Mouse (Mus musculus): ENCODE results near the gene St8sia2.
"Not testable (repeated sequence)": the region's sequence is repeated elsewhere in the genome, so short reads cannot be mapped to it uniquely, and the experiment has no call there.

Gene St8sia2

DNA sequence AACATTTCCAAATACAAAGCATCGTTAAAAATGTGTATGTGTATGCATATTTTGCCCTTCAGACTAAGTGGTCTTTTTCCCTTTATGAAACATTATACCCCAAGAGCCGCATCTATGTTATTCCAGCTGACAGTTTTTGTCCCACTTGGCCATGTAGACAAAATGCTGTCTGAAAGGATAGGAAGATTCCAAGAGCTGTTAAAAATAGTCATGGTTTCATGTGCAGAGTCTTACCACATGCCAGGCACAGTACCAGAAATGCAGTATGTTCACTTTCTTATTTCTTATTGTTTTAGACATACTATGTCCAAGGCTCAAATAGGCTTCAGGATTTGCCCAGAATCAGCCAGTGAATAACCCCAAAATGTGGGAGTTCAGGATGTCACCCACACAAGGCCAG is 24.1 kb downstream of the St8sia2 start:
- no peak for DNase-seq (ENCODE audit: low read depth)

DNA sequence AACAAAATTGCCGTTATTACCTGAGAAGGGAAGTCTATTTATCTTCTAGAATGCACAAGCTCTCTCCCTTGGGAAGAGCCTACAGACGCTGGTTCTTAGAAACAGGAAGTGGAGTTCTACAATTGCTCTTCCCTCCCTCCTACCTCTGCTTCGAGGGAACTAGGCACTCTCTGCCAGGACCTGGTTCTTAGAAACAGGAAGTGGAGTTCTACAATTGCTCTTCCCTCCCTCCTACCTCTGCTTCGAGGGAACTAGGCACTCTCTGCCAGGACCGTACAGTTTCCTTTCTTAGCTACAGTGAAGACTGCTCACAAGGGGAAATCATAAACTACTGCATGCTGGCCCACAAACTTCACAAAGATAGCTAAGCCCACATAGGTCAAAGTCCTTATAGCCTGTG is 41.3 kb downstream of the St8sia2 start:
- DNase-seq (ENCODE audit: low read depth): not testable (repeated sequence)

DNA sequence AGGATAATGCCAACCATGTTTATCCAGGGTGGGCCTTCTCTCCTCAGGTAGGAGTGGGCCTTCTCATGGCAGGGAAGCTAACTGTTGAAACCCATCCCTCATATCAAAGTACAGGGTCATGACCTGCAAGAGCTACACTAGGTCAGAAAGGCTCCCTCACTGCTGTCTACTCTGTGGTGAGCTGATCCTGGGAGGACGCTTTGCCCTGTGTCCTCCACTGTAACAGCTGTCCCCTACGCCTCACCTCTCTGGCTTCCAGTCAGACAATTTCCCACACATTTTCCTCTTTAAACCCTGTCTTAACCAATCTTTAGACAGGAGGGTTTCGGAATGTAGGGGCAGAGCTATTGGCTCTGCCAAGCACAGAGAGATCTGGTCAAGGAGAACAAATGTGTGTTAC is 48.3 kb downstream of the St8sia2 start:
- no peak for DNase-seq (ENCODE audit: low read depth)

DNA sequence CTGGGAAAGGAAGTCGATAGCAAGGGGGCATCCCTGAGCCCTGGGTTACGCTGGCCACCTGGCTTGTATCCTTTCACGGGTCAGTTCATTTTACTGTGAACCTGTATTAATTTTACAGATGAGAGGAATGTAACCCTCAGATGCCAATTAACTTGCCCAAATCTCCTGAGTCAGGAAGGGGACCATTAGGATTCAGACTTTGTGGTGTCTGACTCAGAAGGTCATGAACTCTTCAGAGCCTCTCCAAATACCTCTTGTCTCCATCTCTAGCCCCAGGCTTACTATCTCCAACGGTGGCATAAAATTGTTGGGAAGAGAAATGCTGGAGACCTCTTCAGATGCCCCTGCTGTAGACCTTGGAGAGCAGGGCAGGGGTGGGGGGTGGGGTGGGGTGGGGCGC is 51.1 kb downstream of the St8sia2 start:
- no peak for DNase-seq (ENCODE audit: low read depth)

DNA sequence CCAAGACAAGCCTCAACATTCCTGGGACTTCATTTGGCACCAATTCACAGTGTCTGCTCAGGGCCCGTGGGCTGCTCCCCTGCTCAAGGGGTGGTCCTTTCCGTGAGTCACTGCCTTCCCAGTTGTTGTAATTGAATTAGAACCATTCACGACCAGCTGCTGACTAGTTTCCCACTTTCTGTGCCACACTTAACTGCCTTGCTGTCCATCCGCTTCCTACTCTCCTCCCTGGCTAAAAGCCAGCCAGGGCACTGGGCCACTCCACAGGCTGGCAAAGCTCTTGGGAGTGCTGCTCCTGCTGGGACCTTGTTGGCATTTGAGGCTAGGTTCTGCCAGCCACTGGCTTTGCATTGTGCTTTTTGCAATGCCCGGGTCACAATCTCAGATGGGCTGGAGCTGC is 59.0 kb downstream of the St8sia2 start:
- DNase-seq (ENCODE audit: low read depth): no peak

DNA sequence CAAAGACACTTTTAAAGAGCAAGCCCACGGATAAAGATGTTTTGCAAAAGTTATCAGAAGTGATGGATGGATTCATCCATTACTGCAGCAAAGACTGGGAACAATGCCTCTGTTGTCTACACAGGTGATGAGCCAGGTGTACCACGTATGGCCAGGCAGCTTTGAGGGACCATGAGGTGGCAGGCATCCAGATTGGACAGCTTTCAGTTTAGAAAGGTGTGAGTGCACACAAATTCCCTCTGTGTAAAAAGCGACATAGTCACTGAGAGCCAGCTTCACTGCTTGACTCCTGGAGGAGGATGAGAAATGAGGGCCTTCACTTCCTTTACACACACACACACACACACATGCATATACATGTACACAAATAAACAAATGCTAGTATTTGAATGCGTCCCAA is 60.4 kb downstream of the St8sia2 start:
- DNase-seq (ENCODE audit: low read depth): no peak

DNA sequence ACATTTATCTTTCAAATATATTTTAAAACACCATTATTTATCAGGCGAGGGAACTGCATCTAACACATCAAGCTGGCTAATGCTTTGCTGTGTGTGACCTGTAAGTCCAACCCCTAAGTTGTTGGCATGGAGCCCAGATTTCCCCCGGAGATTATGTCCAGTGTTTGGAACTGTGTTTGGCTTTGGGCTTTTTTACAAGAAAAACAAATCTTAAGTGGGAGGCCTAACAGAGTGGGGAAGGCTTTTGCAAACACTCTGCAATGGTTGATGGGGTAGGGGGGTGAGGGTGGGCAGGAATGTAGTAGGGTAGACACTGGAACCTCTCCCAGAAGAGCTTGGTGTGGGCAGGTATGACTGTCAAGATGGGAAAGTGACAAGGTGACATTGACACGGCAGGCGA is 71.8 kb downstream of the St8sia2 start:
- peak; percentile 14 for DNase-seq (ENCODE audit: low read depth)

DNA sequence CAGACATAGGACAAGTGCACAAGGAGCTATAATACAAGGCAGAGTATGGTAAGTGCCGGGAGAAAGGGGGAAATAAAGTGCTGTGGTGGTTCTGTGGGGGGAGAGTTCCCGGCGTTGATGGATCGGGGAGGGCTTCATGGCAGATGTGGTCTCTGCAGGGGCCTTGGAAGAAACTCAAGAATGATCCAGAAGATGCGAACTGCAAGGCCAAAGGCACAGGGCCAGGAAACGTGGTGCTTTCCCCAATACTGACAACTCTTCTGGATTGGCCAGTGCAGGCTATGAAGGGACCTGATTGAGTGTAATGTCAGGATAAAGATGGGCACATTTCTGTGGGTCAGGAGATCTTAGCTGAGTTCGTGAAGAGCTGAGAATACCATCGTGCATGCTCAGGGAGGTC is 74.3 kb downstream of the St8sia2 start:
- DNase-seq (ENCODE audit: low read depth): no peak

DNA sequence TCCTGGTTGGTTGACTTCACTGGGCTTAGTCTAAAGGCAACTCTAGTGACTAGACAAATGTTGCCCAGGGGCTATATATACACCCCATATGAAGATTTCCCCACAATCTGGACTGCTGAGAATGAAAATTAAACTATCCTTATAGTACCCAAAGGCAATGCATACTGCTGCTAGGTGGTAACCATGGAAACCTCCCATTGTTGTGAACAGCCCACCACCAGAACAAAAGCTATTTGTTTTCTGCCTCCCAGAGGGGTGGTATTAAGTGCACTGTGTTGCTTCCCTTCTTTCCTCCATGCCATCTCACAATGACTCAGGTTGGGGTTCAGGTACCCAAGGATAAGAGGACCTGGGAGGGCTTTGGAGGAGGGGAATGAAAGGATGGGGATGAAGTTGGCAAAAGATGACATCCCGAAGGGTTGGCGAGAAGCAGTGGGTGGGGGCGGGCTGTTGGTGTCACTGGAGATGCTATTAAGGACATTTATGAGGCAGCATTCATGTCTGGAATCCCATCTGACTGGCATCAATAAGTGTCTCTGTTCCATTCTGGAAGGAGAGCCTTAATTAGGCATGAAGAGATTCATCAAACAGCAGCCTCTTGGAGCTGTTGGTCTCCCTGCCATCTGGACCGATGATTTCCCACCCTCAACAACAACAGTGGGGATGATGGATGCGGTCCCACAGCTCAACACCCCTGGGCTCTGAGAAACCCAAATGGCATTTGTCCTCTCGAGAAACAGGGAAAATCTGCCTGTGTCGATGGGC is 75.3 kb downstream of the St8sia2 start:
- no peak for DNase-seq (ENCODE audit: low read depth)

DNA sequence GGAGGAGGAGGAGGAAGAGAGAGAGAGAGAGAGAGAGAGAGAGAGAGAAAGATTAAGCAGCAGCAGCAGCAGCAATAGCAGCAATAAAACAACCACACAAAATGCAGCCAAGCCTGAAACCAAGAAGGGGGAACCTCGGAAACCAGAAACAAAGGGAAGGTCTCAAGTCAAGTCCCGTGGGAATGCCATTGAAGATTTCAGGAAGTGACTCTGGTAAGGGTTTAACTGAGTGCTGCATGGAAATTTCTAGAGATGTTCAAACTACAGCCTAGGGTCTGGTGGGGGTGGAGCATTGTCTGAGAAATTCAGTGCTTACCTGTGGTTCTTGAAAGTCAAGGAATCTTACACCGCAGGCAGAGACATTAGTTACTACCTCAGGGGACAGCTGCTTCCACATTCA is 77.4 kb downstream of the St8sia2 start:
- no peak for DNase-seq (ENCODE audit: low read depth)

DNA sequence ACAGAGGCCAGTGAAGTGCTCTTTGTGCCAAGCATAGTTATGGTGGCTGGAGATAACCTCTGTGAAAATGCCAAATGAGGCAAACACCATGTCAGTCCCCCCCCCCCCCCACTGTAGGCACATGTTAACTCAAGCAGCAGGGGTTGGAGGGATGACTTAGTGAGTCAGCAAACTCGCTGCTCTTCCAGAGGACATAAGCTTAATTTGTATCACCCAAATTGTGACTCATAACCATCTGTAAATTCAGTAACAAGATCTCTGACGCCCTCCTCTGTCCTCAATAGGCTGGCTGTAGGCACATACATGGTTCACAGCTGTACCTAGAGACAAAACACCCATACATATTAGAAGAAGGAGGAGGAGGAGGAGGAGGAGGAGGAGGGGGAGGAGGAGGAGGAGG is 77.8 kb downstream of the St8sia2 start:
- DNase-seq (ENCODE audit: low read depth): no peak

DNA sequence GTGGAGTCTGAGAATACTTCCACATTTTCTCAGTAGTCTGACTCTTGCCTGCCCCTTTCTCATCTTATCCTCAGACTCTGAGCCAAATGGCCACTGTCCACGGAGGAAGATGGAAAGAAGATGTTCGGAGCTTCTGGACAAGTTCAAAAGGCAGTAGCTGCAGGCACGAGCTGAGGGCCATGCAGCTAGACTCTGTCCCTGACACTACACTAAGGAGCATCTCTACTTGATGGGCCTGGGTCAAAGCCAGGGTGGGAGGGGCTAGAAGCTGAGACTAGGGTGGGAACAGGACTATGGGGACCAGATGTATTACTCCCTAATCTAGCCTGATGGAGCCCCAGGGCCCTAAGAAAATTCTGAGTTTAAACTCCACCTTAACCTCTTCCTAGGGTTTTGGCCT is 80.5 kb downstream of the St8sia2 start:
- DNase-seq (ENCODE audit: low read depth): no peak

DNA sequence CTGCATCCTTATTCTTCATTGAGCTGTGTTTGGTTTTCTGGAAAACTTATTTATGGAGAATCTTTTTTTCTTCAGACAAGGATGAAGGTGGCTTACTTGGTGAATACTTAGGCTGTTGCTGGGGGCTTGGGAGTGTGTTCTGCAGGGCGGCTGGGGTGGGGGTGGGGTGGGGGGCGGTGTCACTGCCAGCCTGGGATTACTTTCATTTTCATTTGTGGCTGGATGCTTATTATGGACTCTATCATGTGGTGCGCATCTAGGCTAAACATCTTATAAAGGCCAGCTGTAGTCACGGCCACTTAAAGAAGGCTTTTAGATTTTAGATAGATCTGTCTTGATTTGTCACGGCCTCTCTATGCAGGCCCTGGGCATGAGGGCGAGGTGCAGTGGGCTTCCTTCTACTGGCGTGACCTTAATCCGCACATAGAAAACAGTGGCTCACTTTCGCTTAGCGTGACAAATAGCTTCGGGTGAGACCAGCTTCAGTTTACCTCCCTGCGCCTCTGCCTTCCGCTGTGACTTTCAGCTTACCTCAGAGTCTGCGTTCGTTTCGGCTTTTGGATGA is 92.5 kb downstream of the St8sia2 start:
- no peak for DNase-seq (ENCODE audit: low read depth)

DNA sequence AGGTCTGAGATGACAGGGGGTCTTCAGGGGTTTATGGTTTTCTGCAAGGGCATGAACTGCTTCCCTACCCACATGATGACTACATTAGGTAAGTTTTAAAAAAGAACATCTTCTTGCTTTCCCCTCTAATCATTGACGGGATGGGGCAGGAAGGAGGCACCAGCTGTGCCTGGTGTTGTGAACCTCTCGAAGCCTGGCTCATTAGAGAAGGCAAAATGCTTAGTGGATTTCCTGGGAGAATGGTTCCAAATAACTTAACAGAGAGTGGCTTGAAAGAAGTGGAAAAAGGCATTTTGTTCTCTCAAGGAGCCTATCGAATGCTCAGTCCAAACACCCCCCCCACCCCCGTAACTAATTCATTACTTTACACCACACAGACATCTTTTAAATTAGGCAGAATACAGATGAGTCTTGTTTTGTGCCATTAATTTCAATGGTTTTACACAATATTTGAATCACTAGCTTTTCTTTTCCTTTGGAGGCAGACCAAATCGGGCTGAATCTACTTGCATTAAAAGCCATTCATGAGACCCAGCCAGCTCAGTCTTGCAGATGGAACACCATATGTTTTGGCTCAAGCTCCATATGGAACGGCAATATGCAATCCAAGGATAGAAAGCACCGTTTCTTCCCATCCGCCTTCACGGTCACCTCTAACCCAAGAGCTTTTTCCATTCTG is 95.7 kb downstream of the St8sia2 start:
- no peak for DNase-seq (ENCODE audit: low read depth)

DNA sequence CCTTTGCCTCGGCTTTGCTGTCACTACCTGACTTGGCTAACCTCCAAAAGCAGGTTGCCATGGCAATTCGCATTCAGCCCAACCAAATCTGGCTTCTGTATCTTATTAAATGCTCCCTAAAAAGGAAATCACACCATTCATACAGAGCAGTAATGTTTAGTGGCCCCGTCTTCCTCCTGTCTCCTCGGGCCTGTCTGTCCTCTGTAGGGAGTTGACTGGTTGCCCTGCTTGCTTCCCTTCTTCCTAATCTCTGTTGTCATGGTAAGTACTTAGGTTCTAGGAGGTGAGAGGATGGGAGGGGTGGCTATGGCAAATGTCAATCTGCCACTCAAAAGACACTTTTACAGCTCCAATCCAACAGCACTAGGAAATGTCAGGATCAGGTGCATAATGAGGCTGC is 101.6 kb downstream of the St8sia2 start:
- DNase-seq (ENCODE audit: low read depth): no peak

DNA sequence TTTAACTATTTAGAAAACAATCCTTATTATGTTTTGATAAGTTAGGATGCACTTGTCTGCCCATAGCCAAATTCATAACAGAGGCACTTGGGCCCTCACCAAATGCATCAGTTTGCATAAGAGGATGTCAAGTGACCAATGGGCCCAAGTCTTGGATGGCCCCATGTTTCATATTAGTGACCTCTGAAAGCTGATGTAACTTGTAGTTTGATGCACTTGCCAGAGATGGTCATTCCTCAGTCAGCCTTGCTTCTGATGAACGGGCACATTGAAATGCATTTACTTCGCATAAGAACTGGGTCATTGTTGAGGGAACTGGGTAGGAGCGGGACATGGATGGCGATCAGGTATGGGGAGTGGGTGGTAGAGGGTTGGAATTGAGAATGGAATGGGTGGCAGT is 102.6 kb downstream of the St8sia2 start:
- DNase-seq (ENCODE audit: low read depth): no peak

DNA sequence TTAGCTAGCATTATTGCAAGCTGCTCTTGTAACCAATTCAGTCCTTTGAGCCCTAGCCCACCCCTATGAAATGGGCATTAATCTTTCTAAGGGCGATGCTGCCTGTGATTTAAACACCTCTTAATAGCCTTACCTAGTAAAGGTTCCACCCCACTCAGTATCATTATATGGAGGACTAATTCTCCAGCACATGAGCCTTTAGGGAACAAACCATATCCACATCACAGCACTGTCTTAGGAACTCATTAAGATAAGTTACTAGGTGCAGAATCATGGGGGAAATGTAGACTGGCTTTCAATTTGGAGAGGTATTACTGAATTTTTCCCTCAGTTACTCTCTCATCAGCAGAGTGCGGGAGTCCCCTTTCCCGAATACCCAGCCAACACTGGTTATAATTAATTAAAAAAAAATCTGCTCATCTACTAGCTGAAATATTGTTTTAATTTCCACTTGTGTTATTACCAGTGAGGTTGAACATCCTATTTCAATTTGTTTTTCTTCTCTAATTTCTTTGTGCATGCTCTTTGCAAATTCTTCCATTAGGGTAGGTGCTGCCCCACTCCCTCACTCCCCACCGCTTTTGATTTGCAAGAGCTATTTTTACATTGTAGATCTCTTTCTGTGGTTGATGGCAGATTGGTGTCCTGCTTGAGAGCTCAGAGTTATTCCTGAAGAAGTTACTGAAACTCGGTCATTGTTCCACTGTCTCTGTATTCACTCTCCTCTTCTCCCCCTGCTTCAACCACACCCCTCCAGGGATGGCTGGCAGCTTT is 103.9 kb downstream of the St8sia2 start:
- DNase-seq (ENCODE audit: low read depth): no peak

DNA sequence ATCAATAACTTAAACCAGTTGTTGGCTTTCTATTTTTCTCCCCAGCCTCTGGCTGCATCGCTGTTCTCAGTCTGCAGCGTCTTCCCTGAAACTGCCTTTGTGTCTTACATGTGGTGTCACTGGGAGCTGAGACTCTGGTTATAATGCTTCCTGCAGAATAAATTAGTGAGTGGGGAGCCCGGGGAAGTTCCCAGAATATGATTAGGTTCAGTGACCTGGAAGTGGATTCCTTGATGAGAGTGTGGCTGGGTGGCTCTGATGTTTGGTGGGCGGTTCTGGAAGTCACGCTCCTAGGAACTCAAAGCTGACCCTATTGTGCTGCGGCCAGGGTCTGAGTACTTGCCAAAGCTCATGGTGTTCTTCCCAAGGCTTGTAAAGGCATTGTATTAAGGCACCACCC is 119.0 kb downstream of the St8sia2 start:
- no peak for DNase-seq (ENCODE audit: low read depth)

DNA sequence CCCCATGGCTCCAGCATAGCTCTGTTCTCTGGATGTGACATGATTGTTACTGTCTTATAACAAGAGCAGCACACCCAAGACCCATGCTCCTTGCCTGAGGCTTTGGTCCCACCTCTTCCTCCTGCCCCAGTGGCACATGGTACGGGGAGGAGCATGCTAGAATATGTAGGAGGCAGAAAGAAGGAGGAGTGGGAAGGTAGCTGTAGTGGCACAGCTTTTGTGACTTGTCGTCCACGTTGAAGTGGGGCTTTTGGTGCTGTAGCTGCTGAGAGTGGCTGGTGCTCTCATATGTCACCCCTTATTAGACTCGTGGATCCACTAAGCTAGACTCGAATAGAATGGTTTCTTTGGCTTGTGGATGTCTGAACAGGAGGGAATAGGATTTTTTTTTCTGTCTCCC is 121.7 kb downstream of the St8sia2 start:
- no peak for DNase-seq (ENCODE audit: low read depth)

DNA sequence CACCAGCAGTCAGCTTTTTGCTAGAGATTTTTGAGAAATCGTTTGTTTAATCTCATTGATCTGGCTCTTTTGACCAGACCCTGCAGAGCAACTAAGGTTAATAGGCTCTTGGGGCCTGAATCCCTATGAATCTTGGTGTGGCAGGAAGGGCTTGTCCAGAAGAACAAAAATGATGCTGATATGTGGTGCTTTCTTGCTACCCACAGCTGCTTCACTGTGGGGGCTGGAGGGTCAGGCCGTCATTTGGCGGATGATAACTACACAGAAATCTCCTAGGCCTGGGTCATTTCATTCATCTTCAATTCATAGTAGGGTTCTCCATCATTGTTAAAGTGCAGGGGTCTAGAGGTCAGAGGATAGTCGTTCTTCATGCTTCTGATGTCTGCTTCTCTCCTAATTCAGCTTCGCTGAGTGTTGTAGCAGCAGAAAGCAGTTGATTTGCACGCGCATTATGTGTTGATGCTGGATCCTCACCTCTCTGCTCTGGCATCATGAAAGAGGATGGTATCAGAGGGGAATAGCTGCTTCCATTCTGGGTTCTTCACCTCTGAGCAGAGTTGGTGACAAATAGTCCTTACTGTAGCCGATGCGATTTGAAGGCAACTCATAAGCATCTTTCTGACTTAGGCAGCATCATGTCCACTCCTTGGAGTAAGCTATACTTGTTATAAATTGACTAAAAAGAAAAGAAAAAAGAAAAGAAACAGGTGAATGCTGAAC is 122.4 kb downstream of the St8sia2 start:
- no peak for DNase-seq (ENCODE audit: low read depth)

DNA sequence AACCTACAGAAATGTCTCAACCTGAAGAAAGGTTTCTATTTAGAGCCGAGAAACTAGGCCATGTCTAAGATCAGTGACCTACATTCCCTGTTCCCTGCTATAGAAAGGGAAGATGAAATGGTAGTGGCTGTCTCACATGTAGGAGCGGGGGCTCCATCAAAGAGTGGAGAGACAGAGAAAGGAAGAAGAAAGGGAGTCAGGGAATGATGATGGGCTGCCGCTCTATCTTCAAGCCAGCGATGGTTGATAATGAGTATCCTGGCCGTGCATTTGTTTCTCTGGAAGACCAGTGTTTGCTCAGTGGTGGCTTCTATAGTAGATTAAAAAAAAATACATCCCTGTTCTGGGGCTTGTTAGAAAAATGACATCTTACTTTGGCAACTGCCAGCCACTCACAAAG is 123.0 kb downstream of the St8sia2 start:
- no peak for DNase-seq (ENCODE audit: low read depth)

Data from fibroblast of lung, adult 2 months (primary cell).